Mouse (Mus musculus): ENCODE results near the gene Zfp949. TPM values are rescaled to one million over a fixed set of nuclear protein-coding genes. Genes with fewer than 3 reads are reported as not detected.

Zfp949 gene
- polyA plus RNA-seq (2012; rRNA removed), result 0.73 and 1.0 TPM in 2 replicates

GRCm38 (mm10) chr9:88547851-88548613, at the start of gene Zfp949:
Gene Zfp949, plus strand, starts transcription at chr9:88548020.

GRCm38 (mm10) chr9:88580591-88580990, 32.8 kb downstream of the Zfp949 start, which contains the start of gene Trim43a:
Gene Trim43a, plus strand, starts transcription at chr9:88580891.

Other genes with a start within 250 kb of the Zfp949 start
- 9.3 and 14.0 TPM in 2 replicates for gene Nt5e, start 220.8 kb upstream of the Zfp949 start, polyA plus RNA-seq (2012; rRNA removed)
- 4.1 and 4.5 TPM in 2 replicates for gene Snx14, start 109.1 kb upstream of the Zfp949 start, polyA plus RNA-seq (2012; rRNA removed)
- gene Gm20537, start 91.4 kb upstream of the Zfp949 start, polyA plus RNA-seq (2012; rRNA removed), result not detected in 2 replicates
- 1.7 and 2.3 TPM in 2 replicates for gene Syncrip, start 65.4 kb upstream of the Zfp949 start, polyA plus RNA-seq (2012; rRNA removed)
- 0.08 TPM in 1 of 2 replicates, not detected in the other for gene Trim43a, start 32.9 kb downstream of the Zfp949 start, polyA plus RNA-seq (2012; rRNA removed)
- gene Mthfsl, start 172.3 kb downstream of the Zfp949 start, polyA plus RNA-seq (2012; rRNA removed), result 1.4 and 2.7 TPM in 2 replicates
- 0.08 TPM in 1 of 2 replicates, not detected in the other for gene Bcl2a1d, start 183.9 kb downstream of the Zfp949 start, polyA plus RNA-seq (2012; rRNA removed)

Measured in stomach, adult 2 months (tissue).